Mouse (Mus musculus) forelimb bud, embryonic 11.5 days (tissue): ENCODE results near the gene Btbd18.
"Not testable (repeated sequence)": the region's sequence is repeated elsewhere in the genome, so short reads cannot be mapped to it uniquely, and the experiment has no call there.

Experiments used
- DNase-seq: peaks from one replicate; pipeline ENCODE4 v3.0.0-alpha.2; 2012; ENCODE audit warnings: low read depth, low spot score

Btbd18 gene

GRCm38 (mm10) chr2:84647051-84647568, 11.8 kb upstream of the Btbd18 start:
- no peak for DNase-seq

GRCm38 (mm10) chr2:84648369-84648768, 10.5 kb upstream of the Btbd18 start:
- DNase-seq: no peak

GRCm38 (mm10) chr2:84649674-84650073, 9.2 kb upstream of the Btbd18 start:
- DNase-seq: no peak

GRCm38 (mm10) chr2:84650464-84651195, 8.2 kb upstream of the Btbd18 start, which contains the start of gene Ctnnd1:
Ctnnd1 (minus strand) TSS chr2:84650765.
- DNase-seq: peak; percentile 93

GRCm38 (mm10) chr2:84653354-84653753, 5.5 kb upstream of the Btbd18 start:
- DNase-seq: no peak

GRCm38 (mm10) chr2:84655864-84656263, 3.0 kb upstream of the Btbd18 start:
- no peak for DNase-seq

- no peak for DNase-seq
These were observed 1.4 kb downstream of the Btbd18 start for GRCm38 (mm10) chr2:84660253-84660652.

GRCm38 (mm10) chr2:84662866-84663265, 4.0 kb downstream of the Btbd18 start:
- DNase-seq: peak; percentile 40

- DNase-seq: no peak
These were observed 7.2 kb downstream of the Btbd18 start for GRCm38 (mm10) chr2:84666081-84666480.

- DNase-seq: no peak
These were observed 11.1 kb downstream of the Btbd18 start for GRCm38 (mm10) chr2:84669828-84670568.

- DNase-seq: peak; percentile 95
These were observed 11.7 kb downstream of the Btbd18 start, which contains the start of gene Selenoh for GRCm38 (mm10) chr2:84670569-84670933. Selenoh (minus strand) TSS chr2:84670770.

GRCm38 (mm10) chr2:84671535-84671934, 12.7 kb downstream of the Btbd18 start:
- not testable (repeated sequence) for DNase-seq

- peak; percentile 32 for DNase-seq
These were observed 18.5 kb downstream of the Btbd18 start for GRCm38 (mm10) chr2:84677270-84677967.

- peak; percentile 99 for DNase-seq
These were observed 19.3 kb downstream of the Btbd18 start, which contains the start of the genes Gm28635 and Med19 for GRCm38 (mm10) chr2:84677968-84678880. Gm28635 (minus strand) TSS chr2:84678041. Med19 (plus strand) TSS chr2:84678402.

GRCm38 (mm10) chr2:84679016-84679415, 20.1 kb downstream of the Btbd18 start, which contains the start of gene Tmx2:
Tmx2 (minus strand) TSS chr2:84679140.
- no peak for DNase-seq

GRCm38 (mm10) chr2:84682605-84683183, 23.8 kb downstream of the Btbd18 start:
- no peak for DNase-seq

- no peak for DNase-seq
These were observed 29.4 kb downstream of the Btbd18 start for GRCm38 (mm10) chr2:84688080-84688844.

GRCm38 (mm10) chr2:84690050-84690449, 31.2 kb downstream of the Btbd18 start:
- DNase-seq: no peak

- DNase-seq: no peak
These were observed 36.3 kb downstream of the Btbd18 start for GRCm38 (mm10) chr2:84695007-84695695.
